Mouse (Mus musculus): ENCODE measurements around the gene Kbtbd8. TPM values are rescaled to one million over a fixed set of nuclear protein-coding genes. Genes with fewer than 3 reads are reported as not detected.
A peak's percentile ranks its signal among the peaks of the same experiment; 100 is the strongest.

Kbtbd8 gene
- polyA plus RNA-seq, 1 experiment from 2014 or later: 5.4 TPM

DNA sequence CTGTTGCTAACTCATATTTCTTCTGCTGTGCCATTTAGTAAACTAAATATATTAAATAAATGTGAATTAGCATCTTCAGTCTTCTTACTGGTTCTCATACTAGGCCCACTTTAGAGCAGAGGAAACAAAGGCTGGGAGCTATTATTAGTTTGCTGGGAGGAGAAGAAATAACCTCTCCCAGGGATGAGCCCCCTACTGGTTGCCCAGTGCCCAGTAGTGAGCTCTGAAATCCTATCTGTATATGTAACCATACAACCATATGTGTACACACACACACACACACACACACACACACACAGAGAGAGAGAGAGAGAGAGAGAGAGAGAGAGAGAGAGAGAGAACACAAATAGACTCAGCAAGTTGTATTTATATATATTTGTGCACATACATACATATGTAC lies 8.6 kb upstream of the Kbtbd8 start:
- Histone ChIP-seq H3K9ac (ENCODE audit: low read length) (no peak overlapping the region), H3K4me1 (ENCODE audit: control insufficient read depth, insufficient read depth, low read length) (no peaks in the 10 kb centered on the region), H3K4me2 (ENCODE audit: low read depth, severe bottlenecking) (no peak overlapping the region), H3K4me3 (ENCODE audit: low read depth, low read length) (no peak overlapping the region), H3K9me3 (ENCODE audit: control insufficient read depth, low read length) (no peaks in the 10 kb centered on the region), H3K36me3 (ENCODE audit: control insufficient read depth, insufficient read depth, low read length) (no peaks in the 10 kb centered on the region), H3K27me3 (ENCODE audit: control insufficient read depth, insufficient read depth, low read length) (no peaks in the 10 kb centered on the region), H3K27ac (replicated peaks; ENCODE audit: low read depth, low read length) (no peak overlapping the region)
- no peak for ATAC-seq (ENCODE audit: insufficient number of reproducible peaks, low FRiP score, low TSS enrichment, low read depth)
- DNase-seq (ENCODE audit: low spot score): no peak

- no peaks in the 10 kb centered on the region for H3K27me3 ChIP-seq (ENCODE audit: control insufficient read depth, insufficient read depth, low read length)
- H3K4me1 ChIP-seq (ENCODE audit: control insufficient read depth, insufficient read depth, low read length): no peaks in the 10 kb centered on the region
- DNase-seq (ENCODE audit: low spot score): no peak
- ATAC-seq (ENCODE audit: insufficient number of reproducible peaks, low FRiP score, low TSS enrichment, low read depth): no peak
- no peaks in the 10 kb centered on the region for H3K36me3 ChIP-seq (ENCODE audit: control insufficient read depth, insufficient read depth, low read length)
- no peak overlapping the region for H3K4me2 ChIP-seq (ENCODE audit: low read depth, severe bottlenecking)
- 90% methylated on average over 6 of the region's 6 CpGs for WGBS
- H3K9ac ChIP-seq (ENCODE audit: low read length): no peak overlapping the region
- no peak overlapping the region for H3K4me3 ChIP-seq (ENCODE audit: low read depth, low read length)
- no peaks in the 10 kb centered on the region for H3K9me3 ChIP-seq (ENCODE audit: control insufficient read depth, low read length)
- no peak overlapping the region for H3K27ac ChIP-seq (replicated peaks; ENCODE audit: low read depth, low read length)
These were observed 7.2 kb upstream of the Kbtbd8 start for GRCm38 (mm10) chr6:95109691-95110450.

DNA sequence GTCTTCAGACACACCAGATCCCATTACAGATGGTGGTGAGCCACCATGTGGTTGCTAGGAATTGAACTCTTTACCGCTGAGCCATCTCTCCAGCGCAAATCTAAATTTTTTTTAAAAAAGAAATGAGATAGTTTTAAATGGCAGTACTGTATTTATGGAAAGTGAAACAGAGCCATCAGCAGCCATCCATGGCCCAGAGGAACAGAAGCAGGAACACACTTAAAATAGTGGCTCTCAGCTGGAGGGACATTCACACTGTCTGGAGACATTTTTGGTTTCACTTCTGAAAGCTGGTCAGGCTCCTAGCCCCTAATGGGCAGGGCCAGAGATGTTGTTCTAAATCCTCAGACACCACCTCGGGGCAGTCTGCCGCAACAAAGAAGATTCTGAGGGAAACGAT lies 5.0 kb upstream of the Kbtbd8 start:
- Histone ChIP-seq H3K4me2 (ENCODE audit: low read depth, severe bottlenecking) (no peak overlapping the region), H3K9me3 (ENCODE audit: control insufficient read depth, low read length) (no peaks in the 10 kb centered on the region), H3K36me3 (ENCODE audit: control insufficient read depth, insufficient read depth, low read length) (no peaks in the 10 kb centered on the region), H3K27me3 (ENCODE audit: control insufficient read depth, insufficient read depth, low read length) (no peaks in the 10 kb centered on the region), H3K4me3 (ENCODE audit: low read depth, low read length) (no peak overlapping the region), H3K4me1 (ENCODE audit: control insufficient read depth, insufficient read depth, low read length) (no peaks in the 10 kb centered on the region), H3K27ac (replicated peaks; ENCODE audit: low read depth, low read length) (no peak overlapping the region), H3K9ac (ENCODE audit: low read length) (no peak overlapping the region)
- ATAC-seq (ENCODE audit: insufficient number of reproducible peaks, low FRiP score, low TSS enrichment, low read depth) (no peak), DNase-seq (ENCODE audit: low spot score) (no peak)
- WGBS: 76% methylated on average over 5 of the region's 5 CpGs

DNA sequence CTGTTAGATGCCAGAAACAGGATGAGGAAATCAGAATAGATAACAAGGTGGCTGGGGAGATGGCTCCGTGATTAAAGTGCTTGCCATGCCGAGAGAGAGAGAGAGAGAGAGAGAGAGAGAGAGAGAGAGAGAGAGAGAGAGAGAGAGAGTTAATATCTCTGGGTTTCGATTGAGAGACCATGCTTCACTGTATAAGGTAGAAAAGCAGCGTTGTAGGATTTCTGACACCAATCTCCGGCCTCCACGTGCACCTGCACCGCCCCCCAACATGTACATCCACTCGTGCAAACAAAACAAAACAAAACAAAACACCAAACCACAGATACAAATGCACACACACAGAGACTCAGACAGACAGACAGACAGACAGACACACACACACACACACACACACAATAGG lies 527 bp upstream of the Kbtbd8 start:
- H3K4me2 ChIP-seq (ENCODE audit: low read depth, severe bottlenecking): no peak overlapping the region
- 68% methylated on average over 8 of the region's 8 CpGs for WGBS
- H3K27ac ChIP-seq (replicated peaks; ENCODE audit: low read depth, low read length): no peak overlapping the region
- H3K4me1 ChIP-seq (ENCODE audit: control insufficient read depth, insufficient read depth, low read length): peaks cover 3% of the 10 kb centered on the region; the same call in 1 of the 2 replicates
- no peaks in the 10 kb centered on the region for H3K9me3 ChIP-seq (ENCODE audit: control insufficient read depth, low read length)
- H3K36me3 ChIP-seq (ENCODE audit: control insufficient read depth, insufficient read depth, low read length): no peaks in the 10 kb centered on the region
- H3K27me3 ChIP-seq (ENCODE audit: control insufficient read depth, insufficient read depth, low read length): no peaks in the 10 kb centered on the region
- DNase-seq (ENCODE audit: low spot score): no peak
- no peak overlapping the region for H3K9ac ChIP-seq (ENCODE audit: low read length)
- no peak overlapping the region for H3K4me3 ChIP-seq (ENCODE audit: low read depth, low read length)
- ATAC-seq (ENCODE audit: insufficient number of reproducible peaks, low FRiP score, low TSS enrichment, low read depth): no peak

DNA sequence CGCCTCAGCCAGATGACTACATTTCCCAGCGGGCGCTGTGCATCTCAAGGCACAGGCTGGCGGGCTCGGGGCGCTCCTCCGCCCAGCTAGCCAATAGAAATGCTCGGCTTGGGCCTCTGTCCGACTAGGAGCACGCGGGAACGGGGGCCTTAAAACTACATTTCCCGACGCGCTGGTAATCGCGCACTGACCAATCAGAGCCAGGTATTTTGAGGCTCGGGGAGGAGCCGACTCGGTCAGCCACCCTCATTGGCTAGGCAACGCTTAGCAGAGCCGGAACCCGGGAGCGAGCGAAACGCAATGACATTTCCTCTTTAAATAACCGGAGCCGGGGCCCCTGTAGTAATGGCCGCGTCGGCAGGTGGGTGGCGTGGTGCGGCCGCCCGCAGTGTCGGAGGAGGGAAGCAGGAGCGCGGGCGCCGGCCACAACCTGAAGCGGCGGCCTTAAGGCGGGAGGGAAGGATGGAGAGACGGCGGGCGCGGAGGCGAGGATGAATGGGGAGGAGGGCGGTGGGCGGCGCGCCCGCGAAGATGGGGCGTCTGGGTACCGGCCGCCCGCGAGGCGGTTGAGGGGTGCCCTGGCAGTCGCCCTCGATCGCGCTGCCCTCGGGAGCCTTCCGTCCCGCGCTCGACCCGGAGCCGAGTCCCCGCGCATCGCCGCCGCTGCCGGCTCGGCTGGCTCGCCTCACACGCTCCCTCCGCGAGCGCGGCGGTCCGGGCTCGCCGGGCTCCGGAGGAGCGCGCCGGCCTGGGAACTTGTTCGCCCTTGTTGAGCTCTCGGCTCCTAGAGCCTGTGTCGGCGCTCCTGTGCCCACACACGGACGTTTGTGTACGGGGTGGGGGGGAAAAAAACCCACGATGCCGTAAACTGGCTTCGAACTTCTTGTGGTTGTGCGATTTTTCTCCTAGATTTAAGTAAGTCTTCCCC lies 838 bp downstream of the Kbtbd8 start:
- DNase-seq (ENCODE audit: low spot score) (peak; percentile 96), ATAC-seq (ENCODE audit: insufficient number of reproducible peaks, low FRiP score, low TSS enrichment, low read depth) (peak; percentile 99)
- Histone ChIP-seq H3K9ac (ENCODE audit: low read length) (peak overlapping the region; percentile 68), H3K4me2 (ENCODE audit: low read depth, severe bottlenecking) (peak overlapping the region; percentile 64), H3K4me1 (ENCODE audit: control insufficient read depth, insufficient read depth, low read length) (peaks cover 3% of the 10 kb centered on the region; the same call in 1 of the 2 replicates), H3K4me3 (ENCODE audit: low read depth, low read length) (peak overlapping the region; percentile 73), H3K9me3 (ENCODE audit: control insufficient read depth, low read length) (no peaks in the 10 kb centered on the region), H3K27ac (replicated peaks; ENCODE audit: low read depth, low read length) (no peak overlapping the region), H3K27me3 (ENCODE audit: control insufficient read depth, insufficient read depth, low read length) (no peaks in the 10 kb centered on the region), H3K36me3 (ENCODE audit: control insufficient read depth, insufficient read depth, low read length) (no peaks in the 10 kb centered on the region)
- WGBS: under 1% methylated on average over 90 of the region's 103 CpGs

DNA sequence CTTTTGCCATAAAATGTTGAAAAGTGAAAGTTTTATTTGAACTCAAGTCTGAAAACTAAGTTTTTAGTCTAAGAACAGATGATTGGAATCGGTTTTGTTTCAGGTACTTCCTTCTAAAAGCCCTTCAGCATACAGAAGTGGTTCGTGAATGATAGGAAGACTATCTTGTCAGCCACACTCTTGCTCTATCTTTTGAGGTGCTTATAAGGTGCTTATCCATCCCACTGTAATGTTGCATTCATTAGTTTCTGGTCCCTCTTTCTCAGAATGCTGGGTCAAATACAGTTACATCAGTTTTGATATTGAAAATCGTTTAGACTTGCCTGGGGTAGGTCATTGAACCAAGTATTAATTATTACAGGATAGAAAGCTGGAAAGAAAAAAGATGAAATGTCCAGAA lies 2.3 kb downstream of the Kbtbd8 start:
- H3K27ac ChIP-seq (replicated peaks; ENCODE audit: low read depth, low read length): no peak overlapping the region
- H3K4me1 ChIP-seq (ENCODE audit: control insufficient read depth, insufficient read depth, low read length): peaks cover 3% of the 10 kb centered on the region; the same call in 1 of the 2 replicates
- ATAC-seq (ENCODE audit: insufficient number of reproducible peaks, low FRiP score, low TSS enrichment, low read depth) (no peak), DNase-seq (ENCODE audit: low spot score) (no peak)
- no peaks in the 10 kb centered on the region for H3K36me3 ChIP-seq (ENCODE audit: control insufficient read depth, insufficient read depth, low read length)
- no peaks in the 10 kb centered on the region for H3K27me3 ChIP-seq (ENCODE audit: control insufficient read depth, insufficient read depth, low read length)
- H3K4me3 ChIP-seq (ENCODE audit: low read depth, low read length): no peak overlapping the region
- no peak overlapping the region for H3K4me2 ChIP-seq (ENCODE audit: low read depth, severe bottlenecking)
- no peak overlapping the region for H3K9ac ChIP-seq (ENCODE audit: low read length)
- WGBS: 88% methylated on average over 3 of the region's 3 CpGs
- H3K9me3 ChIP-seq (ENCODE audit: control insufficient read depth, low read length): no peaks in the 10 kb centered on the region

DNA sequence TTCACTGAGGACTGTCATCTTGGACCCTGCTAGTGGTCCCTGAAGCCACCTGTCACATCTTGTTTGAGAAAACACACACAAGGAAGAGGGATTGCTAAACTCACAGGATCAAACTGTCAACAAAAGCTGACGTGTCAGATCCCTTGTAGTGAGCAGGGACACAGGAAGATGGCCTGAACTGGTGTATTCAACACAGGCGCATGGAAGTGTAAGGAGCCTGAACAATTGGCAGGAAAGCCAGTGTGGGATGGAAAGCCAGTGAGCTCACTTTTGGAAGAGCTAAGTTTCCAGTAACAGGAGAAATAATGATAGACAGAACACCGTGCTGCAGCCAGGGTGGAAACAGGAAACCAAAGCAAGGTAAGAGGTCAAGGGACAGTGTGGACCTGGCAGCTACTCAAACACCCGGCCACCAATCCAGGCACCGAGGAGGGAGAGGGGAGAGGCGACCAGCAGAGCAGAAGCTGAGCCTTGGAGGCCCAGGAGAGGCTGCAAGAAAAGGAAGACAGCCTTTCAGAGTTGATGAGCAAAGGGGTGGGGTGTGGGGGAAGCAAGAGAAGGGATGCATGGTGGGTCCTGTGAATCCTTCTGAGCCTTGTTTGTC lies 33.0 kb downstream of the Kbtbd8 start:
- H3K9me3 ChIP-seq (ENCODE audit: control insufficient read depth, low read length): no peaks in the 10 kb centered on the region
- DNase-seq (ENCODE audit: low spot score): no peak
- H3K27me3 ChIP-seq (ENCODE audit: control insufficient read depth, insufficient read depth, low read length): no peaks in the 10 kb centered on the region
- H3K4me3 ChIP-seq (ENCODE audit: low read depth, low read length): no peak overlapping the region
- no peak for ATAC-seq (ENCODE audit: insufficient number of reproducible peaks, low FRiP score, low TSS enrichment, low read depth)
- H3K4me1 ChIP-seq (ENCODE audit: control insufficient read depth, insufficient read depth, low read length): no peaks in the 10 kb centered on the region
- no peak overlapping the region for H3K4me2 ChIP-seq (ENCODE audit: low read depth, severe bottlenecking)
- WGBS: 56% methylated on average over 6 of the region's 6 CpGs
- no peak overlapping the region for H3K9ac ChIP-seq (ENCODE audit: low read length)
- H3K27ac ChIP-seq (replicated peaks; ENCODE audit: low read depth, low read length): no peak overlapping the region
- no peaks in the 10 kb centered on the region for H3K36me3 ChIP-seq (ENCODE audit: control insufficient read depth, insufficient read depth, low read length)

DNA sequence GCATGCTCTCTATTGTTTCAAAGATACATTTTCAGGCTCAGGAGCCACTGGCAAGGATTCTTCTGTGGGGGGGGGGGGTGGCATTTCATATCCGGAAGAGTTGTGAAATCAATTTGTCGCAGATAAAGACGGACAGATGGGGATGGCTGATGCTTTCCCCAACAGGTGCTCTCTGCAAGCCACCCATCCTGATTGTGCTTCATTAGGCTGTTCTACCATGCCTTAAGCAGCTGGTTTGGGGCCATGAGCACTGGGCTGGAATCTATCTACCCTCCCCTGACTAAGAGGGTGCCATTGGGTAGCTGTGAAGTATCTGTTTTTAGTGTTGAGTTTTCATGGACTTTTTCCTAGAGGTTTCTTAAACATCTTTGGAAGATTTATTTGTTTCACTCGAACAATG lies 33.8 kb downstream of the Kbtbd8 start:
- Histone ChIP-seq H3K9ac (ENCODE audit: low read length) (no peak overlapping the region), H3K4me2 (ENCODE audit: low read depth, severe bottlenecking) (no peak overlapping the region), H3K27me3 (ENCODE audit: control insufficient read depth, insufficient read depth, low read length) (no peaks in the 10 kb centered on the region), H3K27ac (replicated peaks; ENCODE audit: low read depth, low read length) (no peak overlapping the region), H3K4me3 (ENCODE audit: low read depth, low read length) (no peak overlapping the region), H3K9me3 (ENCODE audit: control insufficient read depth, low read length) (no peaks in the 10 kb centered on the region), H3K36me3 (ENCODE audit: control insufficient read depth, insufficient read depth, low read length) (no peaks in the 10 kb centered on the region), H3K4me1 (ENCODE audit: control insufficient read depth, insufficient read depth, low read length) (no peaks in the 10 kb centered on the region)
- WGBS: 91% methylated on average over 4 of the region's 4 CpGs
- no peak for ATAC-seq (ENCODE audit: insufficient number of reproducible peaks, low FRiP score, low TSS enrichment, low read depth)
- DNase-seq (ENCODE audit: low spot score): no peak

Data from limb, embryonic 11.5 days (tissue).